Mouse (Mus musculus): ENCODE measurements around the gene Cnga4.

DNA sequence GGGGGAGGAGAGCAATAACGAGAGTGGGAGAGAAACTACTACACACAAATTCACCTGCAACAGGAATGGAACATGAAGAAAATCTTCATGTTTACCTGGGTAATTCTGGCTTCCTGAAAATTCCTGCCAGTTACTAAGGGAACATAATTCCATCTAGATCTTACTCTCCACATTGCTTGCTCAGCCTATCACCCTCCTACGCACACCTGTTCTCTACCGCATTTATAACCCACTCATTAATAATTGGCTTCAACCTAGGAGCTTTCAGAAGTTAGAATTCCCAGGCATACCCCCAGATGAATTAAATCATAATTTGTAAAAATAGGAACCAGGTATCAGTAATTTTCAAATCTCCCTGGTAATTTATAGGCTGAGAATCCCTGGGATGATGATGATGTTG, 30.4 kb upstream of the Cnga4 start:
- TF ChIP-seq POLR2A (IDR thresholded peaks at IDR 0.05; ENCODE audit: insufficient read depth, low read depth, low read length) (no peak), CTCF (IDR thresholded peaks at IDR 0.05; ENCODE audit: insufficient read depth, low read depth, low read length) (no peak)
